Mouse (Mus musculus) heart, embryonic 13.5 days (tissue): ENCODE data around the gene Ccdc63. TPM values are rescaled to one million over a fixed set of nuclear protein-coding genes. Genes with fewer than 3 reads are reported as not detected.
"Not testable (repeated sequence)": the region's sequence is repeated elsewhere in the genome, so short reads cannot be mapped to it uniquely, and the experiment has no call there.

ENCODE experiments used
- ATAC-seq: fragments of 200-750 bp; cut with Nextera tagmentation; 2 replicates; pipeline ENCODE4 v1.8.0; 2017; ENCODE audit warnings: moderate TSS enrichment; ENCODE audit not compliant: insufficient number of reproducible peaks, low FRiP score, low TSS enrichment; ENCODE audit errors: extremely low read depth
- H3K27ac ChIP-seq: fragments of 300-500 bp; sonication (generic); replicated peaks from 2 replicates; pipeline ENCODE4 v1.5.1; 2015; ENCODE audit warnings: moderate library complexity, mild to moderate bottlenecking, inconsistent platforms
- H3K27me3 ChIP-seq: fragments of 300-500 bp; sonication (generic); replicated peaks from 2 replicates; pipeline ENCODE4 v1.6.1; 2015; ENCODE audit warnings: mild to moderate bottlenecking, inconsistent platforms
- H3K36me3 ChIP-seq: fragments of 300-500 bp; sonication (generic); 2 replicates; pipeline ENCODE4 v1.6.1; 2015; ENCODE audit warnings: mild to moderate bottlenecking, inconsistent platforms
- H3K4me1 ChIP-seq: fragments of 300-500 bp; sonication (generic); 2 replicates; pipeline ENCODE4 v1.6.1; 2015; ENCODE audit warnings: inconsistent platforms
- H3K4me2 ChIP-seq: fragments of 300-500 bp; sonication (generic); 2 replicates; pipeline ENCODE4 v1.6.1; 2015; ENCODE audit warnings: inconsistent platforms, mild to moderate bottlenecking, moderate library complexity
- H3K4me3 ChIP-seq: fragments of 300-500 bp; sonication (generic); 2 replicates; pipeline ENCODE4 v1.5.1; 2015; ENCODE audit warnings: moderate library complexity, mild to moderate bottlenecking, inconsistent platforms
- H3K9ac ChIP-seq: fragments of 300-500 bp; sonication (generic); 2 replicates; pipeline ENCODE4 v1.6.1; 2015; ENCODE audit warnings: inconsistent platforms, mild to moderate bottlenecking, moderate library complexity
- H3K9me3 ChIP-seq: fragments of 300-500 bp; sonication (generic); 2 replicates; pipeline ENCODE4 v1.6.1; 2016; ENCODE audit warnings: inconsistent platforms
- WGBS: fragments of 180-500 bp; shearing (Covaris S2); methylation state at CpG from one replicate; pipeline ENCODE4 v1.1.7; 2015; ENCODE audit warnings: mixed read lengths; 5-methylcytosine and 5-hydroxymethylcytosine counted together
- polyA plus RNA-seq: library from polyadenylated mRNA; unstranded; fragments of >200 nt; fragmentation: Nextera tagmentation; extraction: Ambion mirVana; gene quantifications from 2 replicates; pipeline ENCODE4 v1.2.1, GENCODE M21; 2015

Gene Ccdc63
- polyA plus RNA-seq, 1 experiment from 2014 or later = not detected

GRCm38 (mm10) chr5:122148107-122148506 is 7.5 kb upstream of the Ccdc63 start:
- Histone ChIP-seq H3K27ac (no peak overlapping the region), H3K4me3 (no peak overlapping the region), H3K36me3 (no peaks in the 10 kb centered on the region), H3K9ac (no peak overlapping the region), H3K27me3 (no peaks in the 10 kb centered on the region), H3K4me2 (no peak overlapping the region), H3K4me1 (peaks cover 26% of the 10 kb centered on the region), H3K9me3 (no peaks in the 10 kb centered on the region)
- 68% methylated on average over 1 of the region's 1 CpGs for WGBS
- ATAC-seq = no peak

- H3K9me3 ChIP-seq = no peaks in the 10 kb centered on the region
- H3K27ac ChIP-seq = peak overlapping the region; percentile 89
- ATAC-seq = no peak
- H3K36me3 ChIP-seq = no peaks in the 10 kb centered on the region
- 0 out of 2 replicates have a peak overlapping the region, but pooled peaks have one; percentile 60 for H3K4me2 ChIP-seq
- no peaks in the 10 kb centered on the region for H3K27me3 ChIP-seq
- H3K9ac ChIP-seq = 0 out of 2 replicates have a peak overlapping the region, but pooled peaks have one; percentile 5
- no peak overlapping the region for H3K4me3 ChIP-seq
- peaks cover 26% of the 10 kb centered on the region for H3K4me1 ChIP-seq
Measured at GRCm38 (mm10) chr5:122146609-122147008, 6.0 kb upstream of the Ccdc63 start.

GRCm38 (mm10) chr5:122146056-122146580 is 5.5 kb upstream of the Ccdc63 start:
- H3K4me3 ChIP-seq = no peak overlapping the region
- no peak for ATAC-seq
- no peaks in the 10 kb centered on the region for H3K27me3 ChIP-seq
- no peaks in the 10 kb centered on the region for H3K9me3 ChIP-seq
- H3K4me1 ChIP-seq = peaks cover 26% of the 10 kb centered on the region
- H3K9ac ChIP-seq = 0 out of 2 replicates have a peak overlapping the region, but pooled peaks have one; percentile 5
- H3K36me3 ChIP-seq = no peaks in the 10 kb centered on the region
- 48% methylated on average over 10 of the region's 10 CpGs for WGBS
- peak overlapping the region; percentile 60 for H3K4me2 ChIP-seq
- peak overlapping the region; percentile 89 for H3K27ac ChIP-seq

GRCm38 (mm10) chr5:122145381-122146055 is 4.9 kb upstream of the Ccdc63 start:
- Histone ChIP-seq H3K4me2 (peak overlapping the region; percentile 60), H3K4me3 (peak overlapping the region; percentile 25), H3K36me3 (no peaks in the 10 kb centered on the region), H3K9me3 (no peaks in the 10 kb centered on the region), H3K9ac (peak overlapping the region; percentile 60), H3K4me1 (peaks cover 26% of the 10 kb centered on the region), H3K27ac (peak overlapping the region; percentile 89), H3K27me3 (no peaks in the 10 kb centered on the region)
- ATAC-seq = peak; percentile 26; the same call in 1 of the 2 replicates
- 48% methylated on average over 15 of the region's 15 CpGs for WGBS

GRCm38 (mm10) chr5:122144825-122145224 is 4.2 kb upstream of the Ccdc63 start:
- no peaks in the 10 kb centered on the region for H3K36me3 ChIP-seq
- 68% methylated on average over 4 of the region's 4 CpGs for WGBS
- H3K4me1 ChIP-seq = peaks cover 26% of the 10 kb centered on the region
- H3K4me3 ChIP-seq = no peak overlapping the region
- H3K9me3 ChIP-seq = no peaks in the 10 kb centered on the region
- H3K27me3 ChIP-seq = no peaks in the 10 kb centered on the region
- no peak for ATAC-seq
- H3K27ac ChIP-seq = peak overlapping the region; percentile 89
- peak overlapping the region; percentile 60; the same call in 1 of the 2 replicates for H3K4me2 ChIP-seq
- no peak overlapping the region for H3K9ac ChIP-seq

GRCm38 (mm10) chr5:122143543-122143942 is 2.9 kb upstream of the Ccdc63 start:
- no peak overlapping the region for H3K4me3 ChIP-seq
- peak overlapping the region; percentile 41 for H3K4me2 ChIP-seq
- peaks cover 26% of the 10 kb centered on the region for H3K4me1 ChIP-seq
- peak overlapping the region; percentile 50 for H3K9ac ChIP-seq
- H3K36me3 ChIP-seq = no peaks in the 10 kb centered on the region
- no peaks in the 10 kb centered on the region for H3K27me3 ChIP-seq
- H3K27ac ChIP-seq = peak overlapping the region; percentile 65; the same call in 1 of the 2 replicates
- H3K9me3 ChIP-seq = no peaks in the 10 kb centered on the region
- WGBS = 52% methylated on average over 15 of the region's 15 CpGs
- no peak for ATAC-seq

- 56% methylated on average over 7 of the region's 8 CpGs for WGBS
- Histone ChIP-seq H3K9me3 (no peaks in the 10 kb centered on the region), H3K4me2 (no peak overlapping the region), H3K4me1 (peaks cover 28% of the 10 kb centered on the region), H3K4me3 (no peak overlapping the region), H3K27ac (0 out of 2 replicates have a peak overlapping the region, but pooled peaks have one; percentile 12), H3K27me3 (no peaks in the 10 kb centered on the region), H3K36me3 (no peaks in the 10 kb centered on the region), H3K9ac (no peak overlapping the region)
- no peak for ATAC-seq
Measured at GRCm38 (mm10) chr5:122142230-122142992, 1.8 kb upstream of the Ccdc63 start.

- H3K27me3 ChIP-seq, H3K9ac ChIP-seq, H3K27ac ChIP-seq, H3K36me3 ChIP-seq, H3K4me3 ChIP-seq, H3K9me3 ChIP-seq, ATAC-seq, H3K4me2 ChIP-seq: not testable (repeated sequence)
- peaks cover 40% of the 10 kb centered on the region for H3K4me1 ChIP-seq
- WGBS = 76% methylated on average over 2 of the region's 2 CpGs
Measured at GRCm38 (mm10) chr5:122139771-122140170, 852 bp downstream of the Ccdc63 start.

GRCm38 (mm10) chr5:122138856-122139255 is 1.8 kb downstream of the Ccdc63 start:
- Histone ChIP-seq H3K9ac (no peak overlapping the region), H3K4me2 (no peak overlapping the region), H3K36me3 (no peaks in the 10 kb centered on the region), H3K4me3 (no peak overlapping the region), H3K27me3 (no peaks in the 10 kb centered on the region), H3K4me1 (peaks cover 35% of the 10 kb centered on the region), H3K27ac (no peak overlapping the region), H3K9me3 (no peaks in the 10 kb centered on the region)
- ATAC-seq = no peak
- 72% methylated on average over 15 of the region's 15 CpGs for WGBS

GRCm38 (mm10) chr5:122136508-122137408 is 3.9 kb downstream of the Ccdc63 start:
- Histone ChIP-seq H3K9ac (peak overlapping the region; percentile 30), H3K36me3 (no peaks in the 10 kb centered on the region), H3K4me2 (peak overlapping the region; percentile 14), H3K4me1 (peaks cover 34% of the 10 kb centered on the region), H3K4me3 (no peak overlapping the region), H3K27ac (peak overlapping the region; percentile 81), H3K9me3 (no peaks in the 10 kb centered on the region), H3K27me3 (peaks cover 6% of the 10 kb centered on the region; the same call in 1 of the 2 replicates)
- ATAC-seq = no peak
- 21% methylated on average over 14 of the region's 14 CpGs for WGBS
